Comparison of ENCODE assay signal across 22 mouse cellular contexts in the genomic region with DNA sequence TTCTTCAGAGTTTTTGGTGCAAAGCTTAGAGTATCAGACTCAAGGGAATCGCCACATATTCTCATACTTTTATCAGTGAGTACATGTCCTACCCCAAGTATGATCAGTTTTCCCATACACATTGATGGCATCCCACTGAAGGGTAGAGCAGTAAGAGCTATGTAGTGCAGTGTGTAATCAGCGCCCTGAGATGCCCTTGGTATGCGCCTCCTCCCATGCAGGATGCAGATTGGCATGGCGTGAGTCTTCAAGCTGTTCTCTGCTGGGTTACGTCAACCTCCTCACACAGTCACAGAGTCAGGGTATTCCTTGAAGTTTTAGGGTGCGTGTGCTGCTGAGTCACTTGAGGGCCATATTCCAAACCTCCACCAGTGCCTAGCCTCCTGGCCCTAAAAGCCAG. TPM values are rescaled to one million over a fixed set of nuclear protein-coding genes. Genes with fewer than 3 reads are reported as not detected.
"Had no signal": no experiment of that assay in that cellular context is flagged by ENCODE, and none has a peak within 500 bp of the region (broad histone marks: within the 10 kb centered on the region; RNA-seq: fewer than 3 reads in every experiment).

No protein-coding gene starts in this region.

- H3K9me3 ChIP-seq: liver, embryonic 13.5 days; liver, embryonic 15.5 days; lung, embryonic 15.5 days; midbrain, embryonic 13.5 days; midbrain, embryonic 15.5 days; neural tube, embryonic 12.5 days; stomach, embryonic 15.5 days had no signal

- H3K4me2 ChIP-seq: liver, embryonic 13.5 days; liver, embryonic 15.5 days; midbrain, embryonic 11.5 days; midbrain, embryonic 13.5 days; midbrain, embryonic 15.5 days; neural tube, embryonic 12.5 days; stomach, embryonic 15.5 days had no signal

- H3K27ac ChIP-seq: liver, embryonic 13.5 days; liver, embryonic 15.5 days; lung, embryonic 15.5 days; macrophage; midbrain, embryonic 13.5 days; midbrain, embryonic 15.5 days; neural tube, embryonic 12.5 days; stomach, embryonic 15.5 days; stomach, postnatal 0 days had no signal

- H3K4me1 ChIP-seq: liver, embryonic 13.5 days; liver, embryonic 15.5 days; stomach, embryonic 15.5 days had no signal

- ATAC-seq: liver, postnatal 0 days; midbrain, embryonic 13.5 days had no signal

- H3K9ac ChIP-seq: liver, embryonic 13.5 days; liver, embryonic 15.5 days; liver, postnatal 0 days; lung, embryonic 15.5 days; midbrain, embryonic 13.5 days; midbrain, embryonic 15.5 days; neural tube, embryonic 12.5 days; stomach, embryonic 15.5 days had no signal

- DNase-seq: liver, embryonic 13.5 days; liver, postnatal 0 days; lung, postnatal 14 days; lung, postnatal 36 days; right cerebral cortex, postnatal 14 days; thymus, adult 2 months; thymus, postnatal 25 days; thymus, postnatal 4 days had no signal

- H3K4me3 ChIP-seq: liver, embryonic 13.5 days; liver, embryonic 15.5 days; lung, embryonic 15.5 days; midbrain, embryonic 13.5 days; midbrain, embryonic 15.5 days; neural tube, embryonic 12.5 days; stomach, embryonic 15.5 days had no signal

- H3K27me3 ChIP-seq: liver, embryonic 13.5 days; liver, embryonic 15.5 days; lung, embryonic 15.5 days; midbrain, embryonic 13.5 days; midbrain, embryonic 15.5 days; neural tube, embryonic 12.5 days; stomach, embryonic 15.5 days had no signal

- H3K36me3 ChIP-seq: liver, embryonic 13.5 days; liver, embryonic 15.5 days; lung, embryonic 15.5 days; midbrain, embryonic 13.5 days; midbrain, embryonic 15.5 days; neural tube, embryonic 12.5 days; stomach, embryonic 15.5 days had no signal

RNA-seq across cellular contexts. Expression of gene Lhx4, which starts 59.3 kb away (rescaled TPM):
- total RNA-seq: megakaryocyte progenitor cell, adult 5-6 weeks; monocyte, adult 5-6 weeks; neutrophil, adult 5-6 weeks had no signal
- polyA plus RNA-seq: liver, embryonic 13.5 days; liver, embryonic 15.5 days; liver, postnatal 0 days; lung, embryonic 15.5 days; macrophage; spleen, adult 2 months; urinary bladder, adult 2 months had no signal
